Mouse (Mus musculus) lung, adult 2 months (tissue): ENCODE results near the gene Stx1a. TPM values are rescaled to one million over a fixed set of nuclear protein-coding genes. Genes with fewer than 3 reads are reported as not detected.
"Not testable (repeated sequence)": the region's sequence is repeated elsewhere in the genome, so short reads cannot be mapped to it uniquely, and the experiment has no call there.

ENCODE experiments used
- DNase-seq: peaks from one replicate; pipeline ENCODE4 v3.0.0; 2022
- H3K4me1 ChIP-seq: fragments of 200-500 bp; 2 replicates; pipeline ENCODE4 v1.6.1; 2011; ENCODE audit warnings: low read length; ENCODE audit not compliant: control insufficient read depth, insufficient read depth
- H3K4me3 ChIP-seq: fragments of 200-500 bp; replicated peaks from 2 replicates; pipeline ENCODE3; 2011; ENCODE audit warnings: low read depth, mild to moderate bottlenecking, control low read depth, low read length; ENCODE audit errors: extremely low read depth
- CTCF ChIP-seq: fragments of 200-500 bp; IDR thresholded peaks from 2 replicates; pipeline ENCODE4 v1.5.1; 2011; ENCODE audit warnings: mild to moderate bottlenecking, low read length, control low read depth; ENCODE audit not compliant: insufficient read depth
- POLR2A ChIP-seq: fragments of 200-500 bp; IDR thresholded peaks from 2 replicates; pipeline ENCODE4 v1.6.1; 2011; ENCODE audit warnings: low read depth, mild to moderate bottlenecking, control low read depth, low read length, borderline replicate concordance; ENCODE audit errors: extremely low read depth
- WGBS: fragments of 180-500 bp; shearing (Covaris S2); methylation state at CpG from one replicate; pipeline ENCODE4 v1.1.7; 2018; 5-methylcytosine and 5-hydroxymethylcytosine counted together
- polyA plus RNA-seq: library from polyadenylated mRNA; depleted of rRNA; stranded (reverse); fragments of >200 nt; gene quantifications from 2 replicates; pipeline ENCODE4 v1.2.3, GENCODE M21; 2012

Gene Stx1a
- polyA plus RNA-seq, 1 experiment: 10.6 TPM

DNA sequence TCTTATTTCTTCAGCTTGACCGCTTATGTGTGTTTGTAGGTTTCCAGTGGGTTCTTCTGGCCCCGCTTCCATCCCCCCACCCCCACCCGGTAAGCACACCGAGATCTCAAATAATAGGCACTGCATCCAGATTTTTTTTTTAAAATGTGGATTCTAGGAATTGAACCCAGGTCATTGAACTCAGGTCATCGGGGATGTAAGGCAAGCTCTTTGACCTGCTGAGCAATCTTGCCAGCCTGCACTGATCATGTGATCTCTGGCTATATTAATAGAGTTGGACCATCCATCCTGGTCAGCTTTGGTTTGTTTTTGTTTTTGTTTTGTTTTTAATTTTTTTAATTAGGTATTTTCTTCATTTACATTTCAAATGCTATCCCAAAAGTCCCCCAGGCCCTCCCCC lies 9.3 kb downstream of the Stx1a start:
- H3K4me1 ChIP-seq: peaks cover 3% of the 10 kb centered on the region; the same call in 1 of the 2 replicates
- 85% methylated on average over 5 of the region's 5 CpGs for WGBS
- H3K4me3 ChIP-seq: no peak overlapping the region
- TF ChIP-seq POLR2A (no peak), CTCF (no peak)
- no peak for DNase-seq

DNA sequence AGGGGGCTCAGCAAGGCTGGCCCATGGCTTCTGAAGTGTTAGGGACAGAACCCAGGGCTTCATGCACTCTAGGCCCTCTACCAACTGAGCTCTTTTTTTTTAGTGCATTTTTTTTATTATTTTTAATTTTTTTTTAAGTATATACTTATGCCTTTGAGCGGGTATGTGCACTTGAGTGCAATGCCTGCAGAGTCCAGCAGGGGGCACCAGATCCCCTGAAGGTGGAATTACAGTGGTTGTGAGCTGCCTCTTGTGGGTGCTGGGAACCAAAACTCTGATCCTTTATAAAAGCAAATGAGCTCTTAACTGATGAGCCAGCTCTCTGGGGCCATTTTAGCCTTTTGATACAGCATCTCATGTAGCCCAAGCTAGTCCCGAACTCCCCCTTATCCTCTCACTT lies 11.3 kb downstream of the Stx1a start:
- no peak for DNase-seq
- Histone ChIP-seq H3K4me1 (no peaks in the 10 kb centered on the region), H3K4me3 (no peak overlapping the region)
- WGBS: 96% methylated on average over 2 of the region's 2 CpGs
- no peak for TF ChIP-seq POLR2A

DNA sequence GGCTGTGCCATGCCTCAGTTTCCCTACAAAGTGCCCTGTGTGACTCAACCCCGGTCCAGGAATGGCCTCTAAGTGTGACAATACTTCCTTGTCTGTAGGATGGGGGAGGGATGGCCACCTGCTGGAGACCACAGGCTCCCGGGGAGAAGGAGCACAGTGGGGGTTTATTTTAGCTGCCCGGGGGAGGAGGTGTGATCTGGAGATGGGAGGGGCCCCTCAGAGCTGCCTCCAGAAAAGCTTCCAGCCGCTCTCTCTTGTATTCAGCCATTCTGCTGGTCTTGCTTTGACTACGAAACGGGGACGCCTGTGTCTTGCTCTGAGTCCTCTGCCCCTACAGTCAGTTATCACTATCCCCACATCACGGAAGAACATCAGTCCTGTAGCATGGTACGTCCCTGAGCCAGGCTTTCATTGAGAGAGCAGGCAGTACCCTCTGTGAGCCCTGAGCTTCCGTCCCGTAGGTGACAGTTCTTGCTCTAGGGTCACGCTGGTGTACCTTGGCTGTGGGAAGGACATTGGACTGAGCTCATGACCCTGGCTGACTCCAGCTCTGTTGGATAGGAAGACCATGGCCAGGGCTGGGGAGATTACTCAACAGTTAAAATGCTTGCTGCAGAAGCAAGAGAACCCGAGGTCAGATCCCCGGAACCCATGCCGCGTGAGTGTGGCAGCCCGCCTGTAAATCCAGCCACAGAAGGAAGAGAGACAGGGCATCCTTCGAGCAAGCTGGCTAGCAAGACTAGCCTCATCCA lies 12.5 kb downstream of the Stx1a start:
- Histone ChIP-seq H3K4me1 (no peaks in the 10 kb centered on the region), H3K4me3 (no peak overlapping the region)
- 64% methylated on average over 18 of the region's 18 CpGs for WGBS
- TF ChIP-seq POLR2A (no peak), CTCF (no peak)
- DNase-seq: no peak

DNA sequence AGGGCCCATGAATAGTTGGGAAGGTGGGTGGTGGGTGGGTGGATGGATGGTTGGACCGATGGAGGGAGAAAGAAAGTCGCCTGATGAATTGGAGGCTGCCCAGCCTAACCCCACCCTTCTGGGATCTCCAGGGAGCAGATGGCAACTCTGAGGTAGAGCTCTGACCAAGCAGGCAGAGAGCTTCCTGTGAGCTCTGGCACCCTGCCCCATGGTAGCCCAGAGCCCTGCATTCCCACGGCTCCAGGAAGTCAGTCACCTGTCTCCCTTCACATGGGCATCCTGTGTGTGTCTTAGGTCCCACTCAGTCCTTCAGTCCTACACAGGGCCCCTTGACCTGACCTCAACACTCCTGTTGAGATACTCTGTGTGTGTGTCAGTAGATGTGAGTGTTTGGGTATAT lies 14.7 kb downstream of the Stx1a start:
- H3K4me3 ChIP-seq: no peak overlapping the region
- no peak for TF ChIP-seq POLR2A
- no peak for TF ChIP-seq CTCF
- 61% methylated on average over 3 of the region's 3 CpGs for WGBS
- DNase-seq: no peak
- H3K4me1 ChIP-seq: no peaks in the 10 kb centered on the region

DNA sequence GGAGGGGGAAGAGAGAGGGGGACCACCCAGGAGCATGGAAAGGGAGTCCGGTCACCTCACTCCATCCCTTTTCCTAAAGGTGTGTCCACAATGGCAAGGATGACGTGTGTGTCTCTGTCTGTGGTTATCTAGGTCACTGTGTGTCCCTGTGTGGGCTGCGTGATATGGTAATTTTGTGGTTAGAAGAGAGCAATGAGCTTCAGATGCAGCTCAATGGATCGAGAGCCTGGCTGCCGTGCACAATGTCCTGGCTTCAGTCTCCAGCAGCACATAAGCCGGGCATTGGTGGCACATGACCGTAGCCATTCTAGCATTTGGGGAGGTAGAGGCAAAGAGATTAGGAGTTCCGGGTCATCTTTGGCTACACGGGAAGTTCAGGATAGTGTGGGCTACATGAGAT lies 16.3 kb downstream of the Stx1a start:
- no peaks in the 10 kb centered on the region for H3K4me1 ChIP-seq
- no peak for DNase-seq
- TF ChIP-seq CTCF: no peak
- WGBS: 79% methylated on average over 9 of the region's 9 CpGs
- H3K4me3 ChIP-seq: no peak overlapping the region

DNA sequence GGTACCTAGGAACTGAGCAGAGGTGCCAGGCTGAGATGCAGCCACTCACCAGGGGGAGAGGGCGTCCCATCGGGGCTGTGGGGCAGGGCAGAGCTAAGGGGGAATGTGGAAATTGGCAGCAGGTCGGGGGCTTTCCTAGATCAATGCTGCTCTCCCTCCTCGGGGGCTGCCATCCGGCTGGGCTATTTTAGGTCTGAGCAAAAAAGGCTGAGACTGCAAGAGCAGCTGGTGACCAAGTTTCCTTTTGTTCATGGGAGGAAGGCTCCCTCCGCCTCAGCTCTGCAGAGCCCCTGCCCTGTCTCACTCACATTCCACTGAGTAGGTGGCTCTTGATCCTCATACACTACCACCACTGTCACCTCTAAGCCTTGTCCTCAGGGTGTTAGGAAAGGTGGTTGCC lies 16.8 kb downstream of the Stx1a start:
- WGBS: 48% methylated on average over 6 of the region's 6 CpGs
- no peak overlapping the region for H3K4me3 ChIP-seq
- DNase-seq: no peak
- no peak for TF ChIP-seq CTCF
- TF ChIP-seq POLR2A: no peak
- no peaks in the 10 kb centered on the region for H3K4me1 ChIP-seq

DNA sequence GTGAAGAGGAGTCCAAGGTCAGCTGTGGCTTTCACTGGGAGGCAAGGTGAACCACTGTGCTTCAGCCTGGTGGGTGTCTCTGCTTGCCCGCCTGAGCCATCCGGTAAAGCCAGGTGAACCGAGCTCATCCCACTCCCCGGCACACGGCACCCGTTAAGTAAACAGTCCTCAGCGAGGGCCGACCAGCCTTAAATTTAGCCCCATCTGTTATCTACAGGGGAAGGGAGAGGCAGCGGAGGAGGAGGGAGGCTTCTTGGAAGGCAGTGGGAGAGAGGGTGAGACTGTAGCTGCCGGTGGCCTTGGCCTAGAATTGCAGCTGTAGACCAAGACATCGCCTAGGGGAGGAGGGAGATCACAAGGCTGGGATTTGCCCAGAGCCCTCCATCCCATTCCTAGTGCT lies 17.5 kb downstream of the Stx1a start:
- DNase-seq: no peak
- Histone ChIP-seq H3K4me1 (no peaks in the 10 kb centered on the region), H3K4me3 (no peak overlapping the region)
- 64% methylated on average over 11 of the region's 11 CpGs for WGBS
- TF ChIP-seq POLR2A: no peak
- no peak for TF ChIP-seq CTCF

DNA sequence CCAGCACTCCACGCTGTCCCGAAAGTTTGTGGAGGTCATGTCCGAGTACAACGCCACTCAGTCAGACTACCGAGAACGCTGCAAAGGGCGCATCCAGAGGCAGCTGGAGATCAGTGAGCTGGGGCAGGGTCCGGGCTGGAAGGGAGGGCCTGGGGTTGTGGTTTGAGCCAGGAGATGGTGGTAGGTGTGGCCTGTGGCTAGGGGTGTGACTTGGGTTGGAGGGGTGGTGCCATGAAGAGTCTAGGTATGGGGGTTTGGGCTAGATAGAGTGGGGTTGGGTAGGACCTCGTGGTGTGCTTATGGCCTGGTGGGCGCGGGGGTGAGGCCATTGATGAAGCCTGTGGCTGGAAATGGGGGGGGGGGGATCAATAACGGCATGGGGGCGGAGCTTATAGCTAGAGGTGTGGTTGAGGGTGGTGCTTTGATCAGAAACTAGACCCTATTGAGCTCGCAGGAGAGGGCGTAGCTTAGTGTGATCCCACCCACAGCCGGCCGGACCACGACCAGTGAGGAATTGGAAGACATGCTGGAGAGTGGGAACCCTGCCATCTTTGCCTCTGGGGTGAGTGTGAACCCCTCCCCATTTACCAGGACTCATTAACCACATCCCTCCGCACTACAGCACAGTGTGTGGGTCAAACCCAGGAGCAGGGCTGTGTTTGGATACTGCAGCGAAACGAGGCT lies 19.0 kb downstream of the Stx1a start:
- 71% methylated on average over 21 of the region's 21 CpGs for WGBS
- no peak overlapping the region for H3K4me3 ChIP-seq
- no peak for DNase-seq
- H3K4me1 ChIP-seq: no peaks in the 10 kb centered on the region
- TF ChIP-seq CTCF (no peak), POLR2A (no peak)

DNA sequence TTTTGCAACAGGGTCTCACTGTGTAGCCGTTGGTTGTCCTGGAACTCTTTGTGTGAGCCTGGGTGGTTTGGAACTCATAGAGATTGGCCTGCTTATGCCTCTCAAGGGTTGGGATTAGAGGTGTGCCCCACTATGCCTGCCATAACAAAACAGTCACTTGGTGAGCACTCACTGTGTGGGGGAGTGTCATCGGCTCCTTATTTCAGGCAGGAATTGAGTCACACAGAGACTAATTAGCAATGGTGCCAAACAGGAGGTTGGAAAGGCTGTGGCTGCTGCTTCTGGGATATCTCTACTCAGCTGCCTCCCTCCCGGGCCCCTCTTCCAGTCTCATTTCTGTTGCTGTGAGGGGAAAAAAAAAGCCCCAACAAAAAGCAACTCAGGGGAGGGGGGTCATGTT lies 21.3 kb downstream of the Stx1a start:
- TF ChIP-seq CTCF (no peak), POLR2A (no peak)
- DNase-seq: no peak
- 87% methylated on average over 3 of the region's 3 CpGs for WGBS
- H3K4me1 ChIP-seq: no peaks in the 10 kb centered on the region
- H3K4me3 ChIP-seq: no peak overlapping the region

DNA sequence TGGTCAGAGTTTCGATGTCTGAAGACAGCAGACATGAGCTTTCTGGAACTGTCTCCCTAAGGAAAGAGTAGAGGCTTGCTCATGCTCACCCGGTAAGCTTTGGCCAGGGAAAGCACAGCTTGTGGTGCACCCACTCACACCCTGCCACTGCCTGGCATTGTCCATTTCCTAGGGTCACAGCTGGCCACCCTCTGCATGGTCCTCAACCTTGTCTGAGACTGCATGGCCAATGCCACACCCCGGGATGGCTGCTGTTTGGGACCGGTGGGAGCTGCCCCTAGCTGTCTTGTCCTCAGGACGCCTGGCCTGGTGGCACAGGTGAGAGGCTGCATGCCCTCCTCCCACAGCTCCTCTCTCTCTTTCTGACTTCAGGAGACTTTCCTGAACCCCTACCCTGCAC lies 25.3 kb downstream of the Stx1a start:
- TF ChIP-seq CTCF: no peak
- no peak for TF ChIP-seq POLR2A
- no peak for DNase-seq
- WGBS: 86% methylated on average over 5 of the region's 5 CpGs
- H3K4me1 ChIP-seq: no peaks in the 10 kb centered on the region
- H3K4me3 ChIP-seq: no peak overlapping the region

DNA sequence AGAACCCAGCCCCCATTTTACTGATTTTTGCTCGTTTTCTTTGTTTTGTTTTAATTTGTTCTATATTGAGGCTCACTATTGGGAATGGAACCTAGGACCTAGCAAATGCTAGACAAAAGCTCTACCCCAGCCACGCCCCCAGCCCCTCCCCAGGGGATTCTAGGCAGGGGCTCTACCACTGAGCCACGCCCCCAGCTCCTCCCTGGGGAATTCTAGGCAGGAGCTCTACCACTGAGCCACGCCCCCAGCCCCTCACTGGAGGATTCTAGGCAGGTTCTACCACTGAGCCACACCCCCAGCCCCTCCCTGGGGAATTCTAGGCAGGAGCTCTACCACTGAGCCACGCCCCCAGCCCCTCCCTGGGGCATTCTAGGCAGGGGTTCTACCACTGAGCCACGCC lies 26.0 kb downstream of the Stx1a start:
- not testable (repeated sequence) for DNase-seq, H3K4me3 ChIP-seq, H3K4me1 ChIP-seq
- 96% methylated on average over 5 of the region's 6 CpGs for WGBS
